Mouse (Mus musculus) bone marrow, adult 2 months (tissue): Measurements from ENCODE around the gene Urad.
A peak's percentile ranks its signal among the peaks of the same experiment; 100 is the strongest.

Experiments
- CTCF ChIP-seq: fragments of 200-500 bp; IDR thresholded peaks from 2 replicates; pipeline ENCODE4 v1.5.1; 2011; ENCODE audit warnings: low read length, control low read depth; ENCODE audit not compliant: control insufficient read depth, insufficient read depth
- POLR2A ChIP-seq: fragments of 200-500 bp; IDR thresholded peaks from 2 replicates; pipeline ENCODE4 v1.6.1; 2011; ENCODE audit warnings: low read depth, mild to moderate bottlenecking, control low read depth, low read length, borderline replicate concordance; ENCODE audit not compliant: control insufficient read depth

GRCm38 (mm10) chr5:147323237-147323917 is 1.1 kb upstream of the Urad start:
- TF ChIP-seq CTCF = peak; percentile 85
- no peak for TF ChIP-seq POLR2A
